Mouse (Mus musculus) heart, embryonic 16.5 days (tissue): ENCODE measurements around the gene Acss2. TPM values are rescaled to one million over a fixed set of nuclear protein-coding genes. Genes with fewer than 3 reads are reported as not detected.
"Not testable (repeated sequence)": the region's sequence is repeated elsewhere in the genome, so short reads cannot be mapped to it uniquely, and the experiment has no call there.

Experiments
- ATAC-seq: fragments of 200-750 bp; cut with Nextera tagmentation; replicated peaks from 2 replicates; pipeline ENCODE4 v1.8.0; 2017; ENCODE audit warnings: moderate number of reproducible peaks; ENCODE audit not compliant: insufficient read depth, low FRiP score; ENCODE audit errors: extremely low read depth
- H3K27ac ChIP-seq: fragments of 300-500 bp; sonication (generic); 2 replicates; pipeline ENCODE4 v1.5.1; 2014; ENCODE audit warnings: mild to moderate bottlenecking, low read length, control low read depth, moderate library complexity
- H3K27me3 ChIP-seq: fragments of 300-500 bp; sonication (generic); 2 replicates; pipeline ENCODE4 v1.6.1; 2014; ENCODE audit warnings: low read length, mixed read lengths; ENCODE audit not compliant: control insufficient read depth, insufficient read depth
- H3K36me3 ChIP-seq: fragments of 300-500 bp; sonication (generic); 2 replicates; pipeline ENCODE4 v1.6.1; 2014; ENCODE audit not compliant: control insufficient read depth, insufficient read depth
- H3K4me1 ChIP-seq: fragments of 300-500 bp; sonication (generic); 2 replicates; pipeline ENCODE4 v1.6.1; 2014; ENCODE audit warnings: low read length, mixed read lengths; ENCODE audit not compliant: control insufficient read depth, insufficient read depth
- H3K4me2 ChIP-seq: fragments of 300-500 bp; sonication (generic); 2 replicates; pipeline ENCODE4 v1.6.1; 2014; ENCODE audit warnings: low read depth, mild to moderate bottlenecking, control low read depth, low read length
- H3K4me3 ChIP-seq: fragments of 300-500 bp; sonication (generic); 2 replicates; pipeline ENCODE4 v1.5.1; 2014; ENCODE audit warnings: mild to moderate bottlenecking, control low read depth, low read length
- H3K9ac ChIP-seq: fragments of 300-500 bp; sonication (generic); 2 replicates; pipeline ENCODE4 v1.6.1; 2014; ENCODE audit warnings: low read length, control low read depth
- H3K9me3 ChIP-seq: fragments of 300-500 bp; sonication (generic); replicated peaks from 2 replicates; pipeline ENCODE4 v1.6.1; 2016; ENCODE audit warnings: low read length; ENCODE audit not compliant: control insufficient read depth
- WGBS: fragments of 180-500 bp; shearing (Covaris S2); extraction: QIAGEN DNeasy Blood & Tissue Kit; methylation state at CpG from one replicate; pipeline ENCODE4 v1.1.7; 2014; 5-methylcytosine and 5-hydroxymethylcytosine counted together
- polyA plus RNA-seq: library from polyadenylated mRNA; unstranded; fragments of >200 nt; fragmentation: Nextera tagmentation; extraction: Ambion mirVana; gene quantifications from 2 replicates; pipeline ENCODE4 v1.2.1, GENCODE M21; 2015

Gene Acss2
- polyA plus RNA-seq, 1 experiment from 2014 or later, result 24.7 TPM

GRCm38 (mm10) chr2:155592137-155592853, 74.5 kb downstream of the Acss2 start, which contains the start of gene Gss:
Gss (minus strand) TSS chr2:155592810.
- Histone ChIP-seq H3K27ac (peak within 1 kb of the TSS; percentile 88), H3K4me3 (peak within 1 kb of the TSS; percentile 73), H3K4me1 (peaks cover 11% of the 10 kb centered on the region), H3K27me3 (no peaks in the 10 kb centered on the region), H3K36me3 (no peaks in the 10 kb centered on the region), H3K4me2 (peak within 1 kb of the TSS; percentile 90), H3K9me3 (no peaks in the 10 kb centered on the region), H3K9ac (peak within 1 kb of the TSS; percentile 77)
- peak; percentile 91 for ATAC-seq
- WGBS, result under 1% methylated on average over 53 of the region's 53 CpGs

DNA sequence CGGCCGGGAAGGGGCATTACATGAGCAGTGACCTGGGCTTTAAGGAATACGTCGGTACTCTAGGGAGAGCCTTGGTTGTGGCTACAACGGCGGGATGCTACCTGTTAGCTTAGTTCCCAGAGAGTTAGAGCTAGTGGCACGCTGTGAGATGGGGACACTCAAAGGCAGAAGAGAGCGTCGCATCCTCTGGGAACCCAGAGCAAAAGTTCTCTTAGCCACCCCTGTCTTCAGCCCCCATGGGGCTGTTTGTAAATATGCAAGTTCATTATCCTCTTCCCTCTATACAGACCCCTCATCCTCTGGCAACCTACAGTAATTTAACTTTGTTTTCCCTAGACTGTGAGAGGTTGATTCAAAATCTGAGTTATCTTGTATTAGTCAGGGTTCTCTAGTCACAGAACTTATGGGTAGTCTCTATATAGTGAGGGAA, 75.1 kb downstream of the Acss2 start:
- Histone ChIP-seq H3K27me3 (no peaks in the 10 kb centered on the region), H3K4me3 (peak overlapping the region; percentile 73), H3K27ac (peak overlapping the region; percentile 62), H3K9ac (peak overlapping the region; percentile 77), H3K9me3 (no peaks in the 10 kb centered on the region), H3K36me3 (no peaks in the 10 kb centered on the region), H3K4me1 (peaks cover 11% of the 10 kb centered on the region), H3K4me2 (peak overlapping the region; percentile 90)
- WGBS, result under 1% methylated on average over 9 of the region's 9 CpGs
- ATAC-seq, result no peak

DNA sequence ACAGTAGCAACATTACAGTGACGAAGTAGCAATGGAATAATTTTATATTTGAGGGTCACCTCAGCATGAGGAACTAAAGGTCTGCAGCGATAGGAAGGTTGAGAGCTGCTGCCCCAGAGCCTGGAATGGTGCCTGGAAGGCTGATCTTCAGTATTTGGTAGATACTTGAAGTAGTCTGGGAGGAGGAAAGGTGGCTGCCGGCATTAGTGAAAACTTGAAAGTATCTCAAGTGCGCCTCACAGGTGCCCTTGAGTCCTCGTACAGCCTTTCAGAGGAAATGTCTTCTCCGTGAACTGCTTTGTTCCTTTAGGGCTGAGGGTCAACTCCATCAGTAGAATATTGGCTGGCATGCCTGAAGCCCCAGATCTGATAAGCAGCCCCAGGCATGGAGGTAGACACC, 77.8 kb downstream of the Acss2 start:
- no peak for ATAC-seq
- no peak overlapping the region for H3K4me2 ChIP-seq
- no peaks in the 10 kb centered on the region for H3K9me3 ChIP-seq
- no peaks in the 10 kb centered on the region for H3K27me3 ChIP-seq
- H3K9ac ChIP-seq, result no peak overlapping the region
- H3K27ac ChIP-seq, result no peak overlapping the region
- H3K36me3 ChIP-seq, result no peaks in the 10 kb centered on the region
- peaks cover 11% of the 10 kb centered on the region for H3K4me1 ChIP-seq
- WGBS, result 72% methylated on average over 6 of the region's 6 CpGs
- H3K4me3 ChIP-seq, result no peak overlapping the region

GRCm38 (mm10) chr2:155603707-155604106, 86.0 kb downstream of the Acss2 start:
- Histone ChIP-seq H3K4me2 (no peak overlapping the region), H3K9me3 (no peaks in the 10 kb centered on the region), H3K36me3 (no peaks in the 10 kb centered on the region), H3K27me3 (no peaks in the 10 kb centered on the region), H3K27ac (no peak overlapping the region), H3K4me3 (no peak overlapping the region), H3K9ac (no peak overlapping the region), H3K4me1 (peaks cover 26% of the 10 kb centered on the region)
- WGBS, result 57% methylated on average over 3 of the region's 3 CpGs
- 0 out of 2 replicates have a peak, but pooled peaks have one; percentile 21 for ATAC-seq

- peak; percentile 65 for ATAC-seq
- Histone ChIP-seq H3K4me1 (peaks cover 26% of the 10 kb centered on the region), H3K27me3 (no peaks in the 10 kb centered on the region), H3K4me3 (no peak overlapping the region), H3K4me2 (peak overlapping the region; percentile 35), H3K36me3 (no peaks in the 10 kb centered on the region), H3K27ac (peak overlapping the region; percentile 92), H3K9me3 (no peaks in the 10 kb centered on the region), H3K9ac (peak overlapping the region; percentile 43)
- 27% methylated on average over 10 of the region's 10 CpGs for WGBS
Observed at GRCm38 (mm10) chr2:155604560-155605235, 87.0 kb downstream of the Acss2 start.

GRCm38 (mm10) chr2:155605236-155605589, 87.5 kb downstream of the Acss2 start:
- Histone ChIP-seq H3K9ac (peak overlapping the region; percentile 43; the same call in 1 of the 2 replicates), H3K4me1 (peaks cover 26% of the 10 kb centered on the region), H3K4me2 (peak overlapping the region; percentile 35), H3K27ac (peak overlapping the region; percentile 92)
- not testable (repeated sequence) for H3K27me3 ChIP-seq, H3K9me3 ChIP-seq, H3K4me3 ChIP-seq, H3K36me3 ChIP-seq, ATAC-seq
- WGBS, result 46% methylated on average over 4 of the region's 4 CpGs

- Histone ChIP-seq H3K4me3 (no peak overlapping the region), H3K27me3 (no peaks in the 10 kb centered on the region), H3K4me1 (peaks cover 31% of the 10 kb centered on the region), H3K9me3 (no peaks in the 10 kb centered on the region), H3K4me2 (peak overlapping the region; percentile 39), H3K36me3 (no peaks in the 10 kb centered on the region), H3K27ac (peak overlapping the region; percentile 92), H3K9ac (peak overlapping the region; percentile 60)
- 57% methylated on average over 4 of the region's 4 CpGs for WGBS
- peak; percentile 72 for ATAC-seq
Observed at GRCm38 (mm10) chr2:155606360-155606759, 88.6 kb downstream of the Acss2 start.

GRCm38 (mm10) chr2:155610978-155611377, 93.2 kb downstream of the Acss2 start, which contains the start of gene Myh7b:
Myh7b (plus strand) TSS chr2:155611212.
- Histone ChIP-seq H3K4me3 (peak within 1 kb of the TSS; percentile 58), H3K9ac (peak within 1 kb of the TSS; percentile 74), H3K9me3 (no peaks in the 10 kb centered on the region), H3K27me3 (no peaks in the 10 kb centered on the region), H3K4me2 (peak within 1 kb of the TSS; percentile 72), H3K27ac (peak within 1 kb of the TSS; percentile 91), H3K36me3 (0 out of 2 replicates have a peak, but pooled peaks cover 2% of the 10 kb centered on the region), H3K4me1 (peaks cover 29% of the 10 kb centered on the region)
- ATAC-seq, result peak; percentile 79
- 26% methylated on average over 4 of the region's 4 CpGs for WGBS
